Mouse (Mus musculus) left cerebral cortex, postnatal 36 days (tissue): ENCODE results near the gene Ccdc81. TPM values are rescaled to one million over a fixed set of nuclear protein-coding genes. Genes with fewer than 3 reads are reported as not detected.

Source experiments
- DNase-seq, 2 experiments: peaks; one replicate each; pipeline ENCODE4 v3.0.0; 2021 to 2022; ENCODE audit warnings: low spot score in 2 of 2, mixed read lengths in 1 of 2
- intact Hi-C: fragments of 180-260 bp; cut with DNase I; formaldehyde crosslinking; loops from one replicate; pipeline ENCODE4 v1.15.1; 2025
- total RNA-seq, 2 experiments: library from RNA; stranded (reverse); gene quantifications; 2 replicates each; pipeline ENCODE4 v1.2.3; 2021

Gene Ccdc81
- total RNA-seq, 2 experiments from 2014 or later = 0.25 to 0.70 TPM

DNA sequence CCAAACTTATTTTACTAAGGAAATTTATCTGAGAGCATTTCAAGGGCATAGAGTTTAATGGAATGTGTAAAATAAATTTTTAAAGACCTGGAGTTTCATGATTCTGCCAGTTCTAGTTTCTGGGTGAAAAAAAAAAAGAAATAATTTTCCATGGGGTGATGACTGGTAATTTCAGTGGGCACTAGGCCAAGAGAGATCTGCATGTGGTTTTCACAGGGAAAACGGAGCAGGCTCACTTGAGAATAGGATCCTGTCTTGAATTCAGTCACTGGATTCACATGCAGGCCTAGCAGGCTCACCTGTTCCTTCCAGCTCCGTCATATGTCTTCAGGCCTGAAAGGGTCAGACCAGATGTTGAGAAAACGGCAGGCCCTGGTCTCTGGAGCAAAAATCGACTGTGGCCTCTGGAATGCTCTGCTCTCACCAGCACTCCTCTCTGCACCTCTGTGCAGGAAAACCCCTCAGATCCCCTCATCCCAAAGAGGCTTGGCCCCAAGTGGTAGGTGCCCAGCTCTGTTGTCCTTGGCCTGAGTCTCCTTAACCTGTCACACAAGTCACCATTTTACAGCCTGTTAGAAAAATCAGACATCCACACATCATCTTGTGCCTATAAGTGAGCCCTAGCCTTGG lies 74.9 kb downstream of the Ccdc81 start:
- intact Hi-C loops = no loop called here

More for the DNA sequence above, 74.9 kb downstream of the Ccdc81 start:
- no peak for DNase-seq

Other genes with a start within 250 kb of the Ccdc81 start
- 10 to 100 TPM; 93.2 to 99.4 TPM for gene Hikeshi, start 37.6 kb upstream of the Ccdc81 start, total RNA-seq
- gene Eed, start 77.4 kb upstream of the Ccdc81 start, total RNA-seq = 10 to 100 TPM; 27.6 to 47.0 TPM
- gene Picalm, start 226.6 kb upstream of the Ccdc81 start, total RNA-seq = 100 to 1,000 TPM; 132 to 152 TPM